Mouse (Mus musculus) lung, postnatal 4 days (tissue): ENCODE measurements around the gene Synj2.

Experiments used
- DNase-seq, 2 experiments: peaks; one replicate each; pipeline ENCODE4 v3.0.0; 2021

Gene Synj2

GRCm38 (mm10) chr17:6062793-6063192 is 121.7 kb downstream of the Synj2 start:
- DNase-seq = peak in 1 of 2 experiments; percentile 16

DNA sequence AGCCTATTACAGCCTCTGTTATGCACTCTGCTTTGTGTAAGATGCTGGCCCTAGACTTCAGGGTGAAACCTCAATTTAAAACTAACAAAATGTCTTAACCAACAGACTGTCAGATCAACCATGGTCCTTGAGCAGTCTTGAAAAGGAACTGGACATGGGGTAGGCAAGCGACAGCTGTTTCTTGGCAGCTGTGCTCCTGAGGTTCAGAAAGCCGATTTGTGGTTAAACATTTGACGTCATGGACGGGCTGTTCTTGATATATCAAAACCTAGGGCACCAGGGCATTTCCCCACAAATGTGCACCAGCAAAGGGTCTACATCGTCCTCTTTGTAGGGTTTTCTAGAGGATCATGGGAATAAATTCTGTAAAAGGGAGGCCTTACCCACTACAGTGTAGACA is 122.5 kb downstream of the Synj2 start:
- peak in 1 of 2 experiments; percentile 21 for DNase-seq

- peak in 1 of 2 experiments; percentile 11 for DNase-seq
Measured at GRCm38 (mm10) chr17:6066021-6066420, 124.9 kb downstream of the Synj2 start.

GRCm38 (mm10) chr17:6067613-6068012 is 126.5 kb downstream of the Synj2 start:
- DNase-seq = no peak

- no peak for DNase-seq
Measured at GRCm38 (mm10) chr17:6069866-6070265, 128.8 kb downstream of the Synj2 start.

DNA sequence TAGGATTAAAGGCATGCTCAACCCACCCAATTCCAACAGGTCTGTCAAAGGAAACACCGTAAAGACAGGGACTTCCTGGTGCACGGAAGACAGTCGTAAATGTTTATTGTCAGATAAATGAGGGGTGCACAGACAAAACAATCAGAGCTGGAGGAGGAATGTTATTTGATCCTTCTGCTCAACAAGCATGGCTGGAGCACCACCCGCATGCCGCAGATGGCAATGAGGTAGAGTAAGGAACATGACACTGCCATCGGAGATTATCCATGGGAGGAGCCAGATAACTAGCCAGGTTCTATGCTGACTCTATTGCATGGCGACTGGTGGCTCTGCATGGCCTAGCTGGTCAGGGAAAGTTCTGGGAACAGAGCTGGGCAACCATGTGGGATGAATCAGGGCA is 132.3 kb downstream of the Synj2 start:
- no peak for DNase-seq

DNA sequence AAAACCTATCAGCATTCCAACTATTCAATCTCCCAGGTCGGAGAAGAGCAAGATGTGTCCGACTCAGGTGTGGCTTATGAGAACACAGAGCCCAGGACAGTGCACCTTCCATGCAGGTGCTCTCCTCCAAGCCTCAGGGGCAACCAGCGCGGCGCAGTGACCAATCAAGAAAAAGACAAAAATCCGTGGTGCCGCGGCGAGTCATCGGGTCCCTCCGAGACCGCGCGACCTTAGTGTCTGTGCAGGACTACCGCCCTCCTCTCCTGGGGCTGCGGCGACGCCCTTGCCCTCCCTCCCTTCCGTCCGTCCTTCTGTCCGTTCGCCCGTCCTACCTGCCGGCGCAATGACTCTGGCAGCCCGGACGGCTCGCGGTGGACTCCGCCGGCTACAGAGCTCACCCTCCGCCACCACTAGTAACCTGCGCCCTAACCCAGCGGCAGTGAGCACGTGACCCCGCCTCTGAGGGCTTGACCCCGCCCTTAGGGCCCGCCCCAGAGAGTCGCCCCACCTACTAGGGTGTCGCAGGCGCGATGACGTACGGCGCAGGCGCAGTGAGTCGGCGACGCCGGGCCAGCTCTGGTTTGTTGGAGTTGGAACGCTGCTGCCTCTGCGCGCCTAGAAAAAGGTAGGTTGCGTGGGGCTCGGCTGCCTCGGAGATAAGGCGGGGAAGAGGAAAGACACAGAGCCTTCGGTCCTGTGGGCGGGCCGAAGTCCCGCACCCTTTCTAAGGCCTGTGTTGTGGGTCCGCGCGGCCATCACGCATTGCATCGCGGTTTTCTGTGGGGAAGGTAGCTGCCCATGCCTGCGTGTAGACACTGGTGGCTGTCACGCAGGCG is 138.4 kb downstream of the Synj2 start, which contains the start of the genes Serac1 and Gtf2h5:
Serac1 (minus strand) TSS at position 455 of the 836 bp plus-strand sequence.
Gtf2h5 (plus strand) TSS at position 500 of the 836 bp plus-strand sequence.
- DNase-seq = peak; percentile 98

DNA sequence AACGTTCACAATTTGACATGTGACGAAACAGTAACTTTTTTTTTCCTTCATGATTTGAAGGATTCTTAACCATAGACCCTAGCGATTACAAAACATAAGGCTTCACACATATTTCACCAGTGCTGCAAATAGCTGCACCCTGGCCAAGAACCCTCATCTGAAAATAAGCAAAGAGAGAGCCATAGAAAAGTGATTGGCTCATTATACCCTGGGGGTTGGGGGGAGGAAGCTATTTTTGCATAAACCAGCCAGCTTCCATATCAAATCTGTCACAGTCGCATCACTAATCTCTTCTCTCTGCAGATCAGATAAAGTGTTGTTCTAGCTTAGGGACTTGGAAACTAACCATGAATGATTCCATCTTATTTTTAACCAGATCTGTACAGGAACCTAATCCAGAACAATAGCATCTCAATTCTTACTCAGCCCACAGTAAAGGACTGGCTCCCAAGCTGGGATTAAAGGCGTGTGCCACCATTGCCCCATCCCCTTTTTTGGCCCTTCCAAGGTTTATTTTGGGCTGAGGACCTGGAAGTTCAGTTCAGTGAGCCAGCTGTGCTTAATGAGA is 142.3 kb downstream of the Synj2 start:
- peak in 1 of 2 experiments; percentile 27 for DNase-seq

DNA sequence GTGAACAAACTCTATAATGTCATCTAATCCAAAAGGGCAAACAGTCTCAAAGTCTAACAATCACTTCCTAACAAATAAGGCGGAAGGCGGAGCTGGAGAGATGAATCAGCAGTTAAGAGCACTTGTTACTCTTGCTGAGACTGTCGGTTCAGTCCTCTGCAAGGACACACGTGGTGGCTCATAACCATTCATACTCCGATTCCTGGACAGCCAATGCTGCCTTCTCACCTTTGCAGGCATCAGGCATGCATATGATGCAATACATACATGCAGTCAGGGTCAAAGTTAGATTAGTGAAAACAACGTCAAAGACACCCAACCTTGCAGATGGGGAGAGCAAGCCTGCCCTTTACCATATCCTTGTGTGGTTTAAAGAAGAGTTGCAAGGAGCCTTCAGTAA is 150.5 kb downstream of the Synj2 start:
- DNase-seq = no peak
